ENCODE assay signal across 7 mouse cellular contexts in genomic region chr11:17257443-17257842, GRCm38 (mm10). TPM values are rescaled to one million over a fixed set of nuclear protein-coding genes. Genes with fewer than 3 reads are reported as not detected.
DNase-seq lines count a peak whose midpoint lies in the region; ATAC-seq and TF ChIP-seq lines count a peak whose summit lies in the region.

C1d (plus strand) TSS chr11:17257579.

- TF ChIP-seq CTCF in kidney, adult 2 months (conservative IDR thresholded peaks at IDR 0.05; ENCODE audit: insufficient read depth, insufficient read length, low read depth, low read length), result no peak
- TF ChIP-seq CTCF in spleen, adult 2 months (IDR thresholded peaks at IDR 0.05; ENCODE audit: extremely low read depth, insufficient read depth, insufficient read length, insufficient replicate concordance), result no peak

- H3K4me2 ChIP-seq in embryonic facial prominence, embryonic 12.5 days (replicated peaks), result peak within 1 kb of the TSS; percentile 63
- peak within 1 kb of the TSS; percentile 65 for H3K4me2 ChIP-seq in limb, embryonic 12.5 days
- H3K4me2 ChIP-seq in midbrain, embryonic 15.5 days, result peak within 1 kb of the TSS; percentile 67

- peak; percentile 82 for ATAC-seq in embryonic facial prominence, embryonic 12.5 days (ENCODE audit: insufficient number of reproducible peaks, insufficient read depth, low FRiP score, low TSS enrichment)
- peak; percentile 84 for ATAC-seq in limb, embryonic 12.5 days (ENCODE audit: insufficient number of reproducible peaks, insufficient read depth, low FRiP score, low TSS enrichment, low read depth)
- peak; percentile 97 for ATAC-seq in midbrain, embryonic 15.5 days (replicated peaks)

- under 1% methylated on average over 33 of the region's 33 CpGs for WGBS in embryonic facial prominence, embryonic 12.5 days
- WGBS in kidney, adult 2 months, result under 1% methylated on average over 33 of the region's 33 CpGs
- under 1% methylated on average over 23 of the region's 33 CpGs for WGBS in limb, embryonic 12.5 days
- WGBS in midbrain, embryonic 15.5 days, result under 1% methylated on average over 33 of the region's 33 CpGs
- under 1% methylated on average over 33 of the region's 33 CpGs for WGBS in spleen, adult 2 months

- H3K4me3 ChIP-seq in embryonic facial prominence, embryonic 12.5 days, result peak within 1 kb of the TSS; percentile 80
- peak within 1 kb of the TSS; percentile 90 for H3K4me3 ChIP-seq in kidney, adult 2 months (ENCODE audit: insufficient read depth, low read depth, low read length)
- H3K4me3 ChIP-seq in limb, embryonic 12.5 days (replicated peaks), result peak within 1 kb of the TSS; percentile 74
- H3K4me3 ChIP-seq in midbrain, embryonic 15.5 days, result peak within 1 kb of the TSS; percentile 60
- peak within 1 kb of the TSS; percentile 93 for H3K4me3 ChIP-seq in spleen, adult 2 months (ENCODE audit: extremely low read depth, insufficient read depth, insufficient read length)

- peak within 1 kb of the TSS; percentile 84 for H3K9ac ChIP-seq in embryonic facial prominence, embryonic 12.5 days
- peak within 1 kb of the TSS; percentile 78 for H3K9ac ChIP-seq in limb, embryonic 12.5 days (replicated peaks)
- peak within 1 kb of the TSS; percentile 65 for H3K9ac ChIP-seq in midbrain, embryonic 15.5 days

- H3K9me3 ChIP-seq in embryonic facial prominence, embryonic 12.5 days, result no peaks in the 10 kb centered on the region
- H3K9me3 ChIP-seq in limb, embryonic 12.5 days, result no peaks in the 10 kb centered on the region
- H3K9me3 ChIP-seq in midbrain, embryonic 15.5 days, result no peaks in the 10 kb centered on the region

- peaks cover 8% of the 10 kb centered on the region; the same call in 1 of the 2 replicates for H3K4me1 ChIP-seq in embryonic facial prominence, embryonic 12.5 days
- no peaks in the 10 kb centered on the region for H3K4me1 ChIP-seq in kidney, adult 2 months (ENCODE audit: control insufficient read depth, insufficient read depth, low read length)
- H3K4me1 ChIP-seq in limb, embryonic 12.5 days (replicated peaks), result peaks cover 9% of the 10 kb centered on the region; the same call in 1 of the 2 replicates
- peaks cover 15% of the 10 kb centered on the region for H3K4me1 ChIP-seq in midbrain, embryonic 15.5 days
- H3K4me1 ChIP-seq in spleen, adult 2 months (ENCODE audit: control insufficient read depth, insufficient read depth, insufficient read length), result peaks cover 3% of the 10 kb centered on the region

- no peaks in the 10 kb centered on the region for H3K36me3 ChIP-seq in embryonic facial prominence, embryonic 12.5 days
- no peaks in the 10 kb centered on the region for H3K36me3 ChIP-seq in kidney, adult 2 months (ENCODE audit: control insufficient read depth, insufficient read depth, low read length)
- no peaks in the 10 kb centered on the region for H3K36me3 ChIP-seq in limb, embryonic 12.5 days
- no peaks in the 10 kb centered on the region for H3K36me3 ChIP-seq in midbrain, embryonic 15.5 days (replicated peaks)
- no peaks in the 10 kb centered on the region for H3K36me3 ChIP-seq in spleen, adult 2 months (ENCODE audit: control insufficient read depth, insufficient read depth, low read length)

- peak; percentile 97 for DNase-seq in adrenal gland, postnatal 25 days
- DNase-seq in heart, adult 18-20 months, result peak; percentile 95 to 97
- peak; percentile 97 for DNase-seq in kidney, adult 2 months
- DNase-seq in spleen, adult 2 months (ENCODE audit: low read depth in 1 of 2, low spot score in 2 of 2), result peak; percentile 88 to 93

- H3K27ac ChIP-seq in embryonic facial prominence, embryonic 12.5 days, result peak within 1 kb of the TSS; percentile 89
- H3K27ac ChIP-seq in kidney, adult 2 months (ENCODE audit: insufficient read depth, low read depth, low read length), result peak within 1 kb of the TSS; percentile 93
- H3K27ac ChIP-seq in limb, embryonic 12.5 days, result peak within 1 kb of the TSS; percentile 83
- H3K27ac ChIP-seq in midbrain, embryonic 15.5 days, result peak within 1 kb of the TSS; percentile 85
- H3K27ac ChIP-seq in spleen, adult 2 months (ENCODE audit: insufficient read depth, low read length), result peak within 1 kb of the TSS; percentile 86

- peak; percentile 84 for TF ChIP-seq POLR2A in kidney, adult 2 months (IDR thresholded peaks at IDR 0.05; ENCODE audit: low read depth, low read length)
- peak; percentile 58 for TF ChIP-seq POLR2A in spleen, adult 2 months (IDR thresholded peaks at IDR 0.05; ENCODE audit: low read depth, low read length)

- no peaks in the 10 kb centered on the region for H3K27me3 ChIP-seq in embryonic facial prominence, embryonic 12.5 days
- H3K27me3 ChIP-seq in kidney, adult 2 months (replicated peaks; ENCODE audit: control insufficient read depth, insufficient read depth, low read length), result no peaks in the 10 kb centered on the region
- peaks cover 22% of the 10 kb centered on the region for H3K27me3 ChIP-seq in limb, embryonic 12.5 days
- H3K27me3 ChIP-seq in midbrain, embryonic 15.5 days (replicated peaks), result no peaks in the 10 kb centered on the region
- H3K27me3 ChIP-seq in spleen, adult 2 months (ENCODE audit: control insufficient read depth, insufficient read depth, low read length), result no peaks in the 10 kb centered on the region

RNA-seq across cellular contexts. Expression of gene C1d, which starts in this region (rescaled TPM):
- 63.4 and 64.5 TPM in 2 replicates for total RNA-seq in adrenal gland, postnatal 25 days (2021)
- polyA plus RNA-seq in embryonic facial prominence, embryonic 12.5 days (2016; fragmentation: Nextera tagmentation; extraction: Ambion mirVana), result 106 and 113 TPM in 2 replicates
- 10 to 100 TPM; 34.8 to 35.7 TPM for total RNA-seq in heart, adult 18-20 months (2021)
- 28.5 and 39.7 TPM in 2 replicates for polyA plus RNA-seq in kidney, adult 2 months (2012; rRNA removed)
- 103 and 108 TPM in 2 replicates for polyA plus RNA-seq in limb, embryonic 12.5 days (2016; fragmentation: Nextera tagmentation; extraction: Ambion mirVana)
- polyA plus RNA-seq in midbrain, embryonic 15.5 days (2015; fragmentation: Nextera tagmentation; extraction: Ambion mirVana), result 143 and 148 TPM in 2 replicates
- polyA plus RNA-seq in spleen, adult 2 months (2012; rRNA removed), result 4.5 and 7.4 TPM in 2 replicates

Comparison
In these comparisons a context has a peak if more than half of its experiments do, and no peak if none do; other contexts are left out.
1. Peak in every context shown above with its lines: DNase-seq, ATAC-seq, H3K4me3 ChIP-seq and H3K27ac ChIP-seq.